ENCODE assay signal across 11 mouse cellular contexts in genomic region chr4:97690384-97690766, GRCm38 (mm10).
DNase-seq lines count a peak whose midpoint lies in the region; ATAC-seq lines count a peak whose summit lies in the region.
"Had no signal": no experiment of that assay in that cellular context is flagged by ENCODE, and none has a peak within 500 bp of the region (broad histone marks: within the 10 kb centered on the region; RNA-seq: fewer than 3 reads in every experiment).

No protein-coding gene starts in this region.

- no peaks in the 10 kb centered on the region for H3K36me3 ChIP-seq in heart, embryonic 14.5 days (ENCODE audit: control insufficient read depth, insufficient read depth, low read length)
- no peaks in the 10 kb centered on the region for H3K36me3 ChIP-seq in midbrain, embryonic 10.5 days
- no peaks in the 10 kb centered on the region for H3K36me3 ChIP-seq in midbrain, embryonic 15.5 days (replicated peaks)
- H3K36me3 ChIP-seq: limb, embryonic 15.5 days had no signal

- peak overlapping the region; percentile 3 to 50; a peak in 3 of 4 replicates for H3K27ac ChIP-seq in heart, embryonic 14.5 days (replicated peaks in 1 of 2; ENCODE audit: control insufficient read depth in 1 of 2, insufficient read depth in 1 of 2, low read depth in 2 of 2, low read length in 2 of 2)
- peak overlapping the region; percentile 55; the same call in 1 of the 2 replicates for H3K27ac ChIP-seq in midbrain, embryonic 10.5 days (replicated peaks)
- H3K27ac ChIP-seq in midbrain, embryonic 15.5 days = no peak overlapping the region
- H3K27ac ChIP-seq: left cerebral cortex, adult 2 months; limb, embryonic 15.5 days had no signal

- H3K4me2 ChIP-seq in heart, embryonic 14.5 days (ENCODE audit: low read length) = no peak overlapping the region
- H3K4me2 ChIP-seq in midbrain, embryonic 15.5 days = no peak overlapping the region
- H3K4me2 ChIP-seq: limb, embryonic 15.5 days had no signal

- H3K27me3 ChIP-seq in heart, embryonic 14.5 days (ENCODE audit: control insufficient read depth, insufficient read depth, low read length) = no peaks in the 10 kb centered on the region
- H3K27me3 ChIP-seq in midbrain, embryonic 10.5 days (ENCODE audit: low read depth, poor library complexity, severe bottlenecking) = no peaks in the 10 kb centered on the region
- H3K27me3 ChIP-seq in midbrain, embryonic 15.5 days (replicated peaks) = no peaks in the 10 kb centered on the region

- H3K9ac ChIP-seq in heart, embryonic 14.5 days (ENCODE audit: low read length) = no peak overlapping the region
- no peak overlapping the region for H3K9ac ChIP-seq in midbrain, embryonic 15.5 days
- H3K9ac ChIP-seq: forebrain, postnatal 0 days; limb, embryonic 15.5 days had no signal

- no peak for DNase-seq in heart, adult 11 months
- no peak for DNase-seq in midbrain, embryonic 10.5 days (ENCODE audit: low spot score)
- DNase-seq in lung, adult 18-20 months = peak; percentile 33 to 55
- peak; percentile 56 to 85 for DNase-seq in lung, postnatal 4 days
- DNase-seq in layer of hippocampus, adult 18-20 months (ENCODE audit: low spot score in 2 of 2) = no peak
- DNase-seq: cerebellum, adult 9-11 months; forebrain, postnatal 0 days had no signal

- H3K4me1 ChIP-seq in heart, embryonic 14.5 days (ENCODE audit: control insufficient read depth in 2 of 2, insufficient read depth in 2 of 2, low read length in 2 of 2) = peaks cover 0 to 4% of the 10 kb centered on the region in 2 experiments; a peak in 1 of 4 replicates
- H3K4me1 ChIP-seq in midbrain, embryonic 10.5 days = peaks cover 5% of the 10 kb centered on the region
- H3K4me1 ChIP-seq in midbrain, embryonic 15.5 days = no peaks in the 10 kb centered on the region

- 74% methylated on average over 7 of the region's 7 CpGs for WGBS in heart, embryonic 14.5 days
- 87% methylated on average over 7 of the region's 7 CpGs for WGBS in midbrain, embryonic 10.5 days
- WGBS in midbrain, embryonic 15.5 days = 72% methylated on average over 7 of the region's 7 CpGs

- no peak; the same call in 1 of the 2 replicates for ATAC-seq in heart, embryonic 14.5 days (ENCODE audit: insufficient number of reproducible peaks, insufficient read depth, low FRiP score, low read depth)
- no peak for ATAC-seq in midbrain, embryonic 15.5 days (replicated peaks)
- ATAC-seq: forebrain, postnatal 0 days had no signal

- H3K9me3 ChIP-seq in heart, embryonic 14.5 days (ENCODE audit: control insufficient read depth, low read length) = no peaks in the 10 kb centered on the region
- H3K9me3 ChIP-seq in midbrain, embryonic 10.5 days (replicated peaks) = no peaks in the 10 kb centered on the region
- H3K9me3 ChIP-seq in midbrain, embryonic 15.5 days = no peaks in the 10 kb centered on the region
- H3K9me3 ChIP-seq: limb, embryonic 15.5 days had no signal

- no peak overlapping the region for H3K4me3 ChIP-seq in heart, embryonic 14.5 days (ENCODE audit: control insufficient read depth in 1 of 2, insufficient read depth in 1 of 2, low read depth in 1 of 2, low read length in 2 of 2)
- H3K4me3 ChIP-seq in midbrain, embryonic 10.5 days = no peak overlapping the region
- H3K4me3 ChIP-seq in midbrain, embryonic 15.5 days = no peak overlapping the region
- H3K4me3 ChIP-seq: left cerebral cortex, adult 2 months; limb, embryonic 15.5 days had no signal

Comparison
In these comparisons a context has a peak if more than half of its experiments do, and no peak if none do; other contexts are left out.
1. DNase-seq: peak in lung, adult 18-20 months (2 of 2) and lung, postnatal 4 days (2 of 2); none in heart, adult 11 months (single experiment), midbrain, embryonic 10.5 days (single experiment) and layer of hippocampus, adult 18-20 months (0 of 2).